ENCODE assay signal across 9 mouse cellular contexts in genomic region chr14:30878958-30879571, GRCm38 (mm10). TPM values are rescaled to one million over a fixed set of nuclear protein-coding genes. Genes with fewer than 3 reads are reported as not detected.
DNase-seq lines count a peak whose midpoint lies in the region; ATAC-seq lines count a peak whose summit lies in the region.
"Had no signal": no experiment of that assay in that cellular context is flagged by ENCODE, and none has a peak within 500 bp of the region (broad histone marks: within the 10 kb centered on the region; RNA-seq: fewer than 3 reads in every experiment).

Gene Mustn1, plus strand, starts transcription at chr14:30879200.

- H3K9ac ChIP-seq in forebrain, embryonic 14.5 days (ENCODE audit: low read length): no peak within 1 kb of the TSS
- no peak within 1 kb of the TSS for H3K9ac ChIP-seq in forebrain, embryonic 13.5 days
- no peak within 1 kb of the TSS for H3K9ac ChIP-seq in heart, embryonic 12.5 days
- 0 out of 2 replicates have a peak within 1 kb of the TSS, but pooled peaks have one; percentile 23 for H3K9ac ChIP-seq in limb, embryonic 12.5 days (replicated peaks)

- ATAC-seq in forebrain, embryonic 14.5 days: peak; percentile 44; the same call in 1 of the 2 replicates
- ATAC-seq in forebrain, embryonic 13.5 days: no peak
- ATAC-seq in heart, embryonic 12.5 days (ENCODE audit: insufficient number of reproducible peaks, low FRiP score): peak; percentile 62
- no peak; the same call in 1 of the 2 replicates for ATAC-seq in limb, embryonic 12.5 days (ENCODE audit: insufficient number of reproducible peaks, insufficient read depth, low FRiP score, low TSS enrichment, low read depth)
- ATAC-seq in granulocyte monocyte progenitor cell, adult 5-6 weeks (replicated peaks; ENCODE audit: poor library complexity, severe bottlenecking): no peak

- peaks cover 15% of the 10 kb centered on the region for H3K36me3 ChIP-seq in forebrain, embryonic 14.5 days (ENCODE audit: control insufficient read depth, insufficient read depth, low read length)
- H3K36me3 ChIP-seq in forebrain, embryonic 13.5 days (ENCODE audit: poor library complexity, severe bottlenecking): peaks cover 16% of the 10 kb centered on the region
- H3K36me3 ChIP-seq in heart, embryonic 12.5 days: peaks cover 18% of the 10 kb centered on the region
- H3K36me3 ChIP-seq in limb, embryonic 12.5 days: peaks cover 30% of the 10 kb centered on the region

- no peak within 1 kb of the TSS for H3K4me2 ChIP-seq in forebrain, embryonic 14.5 days (ENCODE audit: low read length)
- no peak within 1 kb of the TSS for H3K4me2 ChIP-seq in forebrain, embryonic 13.5 days
- H3K4me2 ChIP-seq in heart, embryonic 12.5 days: 0 out of 2 replicates have a peak within 1 kb of the TSS, but pooled peaks have one; percentile 3
- H3K4me2 ChIP-seq in limb, embryonic 12.5 days: no peak within 1 kb of the TSS

- peak; percentile 11 for DNase-seq in forebrain, embryonic 14.5 days (ENCODE audit: low spot score)
- DNase-seq in yolk sac, embryonic 10.5 days (ENCODE audit: low spot score): peak; percentile 47
- no peak for DNase-seq in thymus, postnatal 25 days

- no peak within 1 kb of the TSS for H3K4me3 ChIP-seq in forebrain, embryonic 14.5 days (ENCODE audit: low read depth, low read length)
- no peak within 1 kb of the TSS for H3K4me3 ChIP-seq in forebrain, embryonic 13.5 days
- peak within 1 kb of the TSS; percentile 11 for H3K4me3 ChIP-seq in brown adipose tissue, adult 24 weeks (ENCODE audit: insufficient read depth, low read depth, low read length)
- no peak within 1 kb of the TSS for H3K4me3 ChIP-seq in heart, embryonic 12.5 days
- H3K4me3 ChIP-seq in limb, embryonic 12.5 days (replicated peaks): no peak within 1 kb of the TSS
- H3K4me3 ChIP-seq: megakaryocyte, embryonic 14.5 days had no signal

- 0 out of 2 replicates have a peak, but pooled peaks cover 3% of the 10 kb centered on the region for H3K4me1 ChIP-seq in forebrain, embryonic 14.5 days (ENCODE audit: control insufficient read depth, insufficient read depth, low read length)
- H3K4me1 ChIP-seq in forebrain, embryonic 13.5 days: peaks cover 2% of the 10 kb centered on the region; the same call in 1 of the 2 replicates
- peaks cover 29% of the 10 kb centered on the region for H3K4me1 ChIP-seq in brown adipose tissue, adult 24 weeks (ENCODE audit: control insufficient read depth, insufficient read depth, insufficient read length, low read length)
- H3K4me1 ChIP-seq in heart, embryonic 12.5 days (replicated peaks): peaks cover 39% of the 10 kb centered on the region
- H3K4me1 ChIP-seq in limb, embryonic 12.5 days (replicated peaks): peaks cover 6% of the 10 kb centered on the region; the same call in 1 of the 2 replicates

- H3K27me3 ChIP-seq in forebrain, embryonic 14.5 days (replicated peaks; ENCODE audit: control insufficient read depth, insufficient read depth, low read length): no peaks in the 10 kb centered on the region
- no peaks in the 10 kb centered on the region for H3K27me3 ChIP-seq in forebrain, embryonic 13.5 days
- no peaks in the 10 kb centered on the region for H3K27me3 ChIP-seq in heart, embryonic 12.5 days (replicated peaks)
- no peaks in the 10 kb centered on the region for H3K27me3 ChIP-seq in limb, embryonic 12.5 days

- H3K27ac ChIP-seq in forebrain, embryonic 14.5 days (ENCODE audit: low read depth, low read length): no peak within 1 kb of the TSS
- H3K27ac ChIP-seq in forebrain, embryonic 13.5 days: no peak within 1 kb of the TSS
- H3K27ac ChIP-seq in brown adipose tissue, adult 24 weeks (replicated peaks; ENCODE audit: low read depth, low read length): peak within 1 kb of the TSS; percentile 85
- peak within 1 kb of the TSS; percentile 53 for H3K27ac ChIP-seq in heart, embryonic 12.5 days (ENCODE audit: poor library complexity, severe bottlenecking)
- peak within 1 kb of the TSS; percentile 32; the same call in 1 of the 2 replicates for H3K27ac ChIP-seq in limb, embryonic 12.5 days

- WGBS in forebrain, embryonic 14.5 days: 78% methylated on average over 11 of the region's 11 CpGs
- 66% methylated on average over 11 of the region's 11 CpGs for WGBS in forebrain, embryonic 13.5 days
- WGBS in heart, embryonic 12.5 days: 45% methylated on average over 11 of the region's 11 CpGs
- WGBS in limb, embryonic 12.5 days: 76% methylated on average over 11 of the region's 11 CpGs

- no peaks in the 10 kb centered on the region for H3K9me3 ChIP-seq in forebrain, embryonic 14.5 days (replicated peaks; ENCODE audit: control insufficient read depth, low read length)
- no peaks in the 10 kb centered on the region for H3K9me3 ChIP-seq in forebrain, embryonic 13.5 days (replicated peaks)
- no peaks in the 10 kb centered on the region for H3K9me3 ChIP-seq in heart, embryonic 12.5 days (replicated peaks)
- H3K9me3 ChIP-seq in limb, embryonic 12.5 days: no peaks in the 10 kb centered on the region
- H3K9me3 ChIP-seq: megakaryocyte, embryonic 14.5 days had no signal

RNA-seq across cellular contexts. Expression of gene Mustn1, which starts in this region (rescaled TPM):
- polyA plus RNA-seq in forebrain, embryonic 14.5 days (2014; fragmentation: Nextera tagmentation; extraction: Ambion mirVana): 0.74 and 1.0 TPM in 2 replicates
- polyA plus RNA-seq in forebrain, embryonic 13.5 days (2015; fragmentation: Nextera tagmentation; extraction: Ambion mirVana): 0.44 and 0.47 TPM in 2 replicates
- polyA plus RNA-seq in brown adipose tissue, adult 24 weeks (2012; ENCODE audit: insufficient read depth, insufficient read length, missing spikeins): 6.8 and 12.9 TPM in 2 replicates
- polyA plus RNA-seq in heart, embryonic 12.5 days (2016; fragmentation: Nextera tagmentation; extraction: Ambion mirVana): 2.3 and 2.6 TPM in 2 replicates
- polyA plus RNA-seq in limb, embryonic 12.5 days (2016; fragmentation: Nextera tagmentation; extraction: Ambion mirVana): 5.9 and 6.8 TPM in 2 replicates
- 2.9 TPM in 1 of 2 replicates, not detected in the other for total RNA-seq in granulocyte monocyte progenitor cell, adult 5-6 weeks (2014; fragmentation: Nextera tagmentation)
- total RNA-seq in granulocyte monocyte progenitor cell, adult 5-6 weeks (2017): 0.65 and 2.2 TPM in 2 replicates

Comparison
In these comparisons a context has a peak if more than half of its experiments do, and no peak if none do; other contexts are left out.
1. ATAC-seq: peak in forebrain, embryonic 14.5 days (single experiment) and heart, embryonic 12.5 days (single experiment); none in forebrain, embryonic 13.5 days (single experiment), limb, embryonic 12.5 days (single experiment) and granulocyte monocyte progenitor cell, adult 5-6 weeks (single experiment).
2. H3K27ac ChIP-seq: peak in brown adipose tissue, adult 24 weeks (single experiment), heart, embryonic 12.5 days (single experiment) and limb, embryonic 12.5 days (single experiment); none in forebrain, embryonic 14.5 days (single experiment) and forebrain, embryonic 13.5 days (single experiment).